Mouse (Mus musculus): ENCODE results near the gene Mapk1ip1l. TPM values are rescaled to one million over a fixed set of nuclear protein-coding genes. Genes with fewer than 3 reads are reported as not detected.

Gene Mapk1ip1l
- total and polyA plus RNA-seq, 2 experiments: 22.2 to 35.4 TPM

DNA sequence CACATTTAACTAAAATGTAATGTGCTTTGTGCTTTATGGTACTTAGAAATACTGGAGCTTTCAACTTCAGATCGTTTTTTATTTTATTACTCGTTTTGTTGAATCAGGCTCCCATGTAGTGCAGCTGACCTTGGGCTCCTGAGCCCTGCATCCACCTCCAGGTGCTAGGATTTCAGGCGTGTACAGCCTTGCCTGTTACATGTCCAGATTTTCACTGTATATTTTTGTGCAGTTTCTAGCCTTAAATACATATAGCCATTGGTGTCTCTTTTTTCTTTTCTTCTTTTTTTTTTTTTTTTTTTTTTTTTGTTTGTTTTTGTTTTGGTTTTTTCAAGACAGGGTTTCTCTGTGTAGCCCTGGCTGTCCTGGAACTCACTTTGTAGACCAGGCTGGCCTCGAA lies 16.5 kb upstream of the Mapk1ip1l start:
- TF ChIP-seq POLR2A (IDR thresholded peaks at IDR 0.05; ENCODE audit: extremely low read depth, insufficient read depth, low read length): no peak
- no peak for TF ChIP-seq CTCF (IDR thresholded peaks at IDR 0.05; ENCODE audit: low read depth, low read length)
- Histone ChIP-seq H3K4me1 (ENCODE audit: control insufficient read depth, insufficient read depth, low read length) (peaks cover 18% of the 10 kb centered on the region), H3K36me3 (ENCODE audit: control insufficient read depth, insufficient read depth, low read length) (no peaks in the 10 kb centered on the region), H3K4me3 (ENCODE audit: insufficient read depth, low read depth, low read length) (no peak overlapping the region), H3K27me3 (ENCODE audit: control insufficient read depth, insufficient read depth, low read length) (no peaks in the 10 kb centered on the region), H3K27ac (replicated peaks; ENCODE audit: insufficient read depth, low read depth, low read length) (no peak overlapping the region), H3K79me2 (ENCODE audit: control insufficient read depth, insufficient read depth, low read length) (peaks cover 13% of the 10 kb centered on the region; the same call in 1 of the 2 replicates), H3K9ac (ENCODE audit: low read depth, low read length) (no peak overlapping the region)
- no peak for DNase-seq (ENCODE audit: extremely low read depth, low read depth, low spot score)
- WGBS: 81% methylated on average over 4 of the region's 4 CpGs

DNA sequence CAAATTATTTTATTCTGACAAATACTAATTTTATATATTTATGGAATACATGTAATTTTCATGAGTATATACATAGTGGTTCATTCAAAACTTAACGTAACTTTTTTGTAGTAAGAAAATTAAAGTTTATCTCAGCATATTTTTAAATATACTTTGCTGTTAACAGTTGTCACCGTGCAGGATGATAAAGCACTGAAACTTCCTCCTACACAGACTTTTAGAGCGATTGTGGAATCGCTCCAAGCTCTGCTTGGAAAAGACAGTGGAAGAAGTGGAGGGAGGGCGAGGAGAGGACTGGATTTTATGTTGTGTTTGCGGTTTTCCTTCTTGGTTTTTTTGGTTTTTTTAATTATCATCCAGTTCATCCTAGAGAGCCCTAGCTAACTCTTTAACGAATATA lies 14.5 kb upstream of the Mapk1ip1l start:
- whole genome bisulfite sequencing: 69% methylated on average over 7 of the region's 7 CpGs

GRCm38 (mm10) chr14:47285271-47285670 lies 12.8 kb upstream of the Mapk1ip1l start:
- peak overlapping the region; percentile 35 for H3K27ac ChIP-seq (replicated peaks; ENCODE audit: insufficient read depth, low read depth, low read length)
- H3K27me3 ChIP-seq (ENCODE audit: control insufficient read depth, insufficient read depth, low read length): no peaks in the 10 kb centered on the region
- no peak overlapping the region for H3K9ac ChIP-seq (ENCODE audit: low read depth, low read length)

More for the DNA sequence above, 14.5 kb upstream of the Mapk1ip1l start:
- Histone ChIP-seq H3K4me3 (ENCODE audit: insufficient read depth, low read depth, low read length) (no peak overlapping the region), H3K9ac (ENCODE audit: low read depth, low read length) (no peak overlapping the region), H3K79me2 (ENCODE audit: control insufficient read depth, insufficient read depth, low read length) (peaks cover 13% of the 10 kb centered on the region; the same call in 1 of the 2 replicates), H3K36me3 (ENCODE audit: control insufficient read depth, insufficient read depth, low read length) (no peaks in the 10 kb centered on the region), H3K27me3 (ENCODE audit: control insufficient read depth, insufficient read depth, low read length) (no peaks in the 10 kb centered on the region), H3K4me1 (ENCODE audit: control insufficient read depth, insufficient read depth, low read length) (peaks cover 16% of the 10 kb centered on the region), H3K27ac (replicated peaks; ENCODE audit: insufficient read depth, low read depth, low read length) (no peak overlapping the region)
- TF ChIP-seq POLR2A (IDR thresholded peaks at IDR 0.05; ENCODE audit: extremely low read depth, insufficient read depth, low read length): no peak
- no peak for TF ChIP-seq CTCF (IDR thresholded peaks at IDR 0.05; ENCODE audit: low read depth, low read length)
- DNase-seq (ENCODE audit: extremely low read depth, low read depth, low spot score): no peak

GRCm38 (mm10) chr14:47286215-47286614 lies 11.9 kb upstream of the Mapk1ip1l start:
- 60% methylated on average over 1 of the region's 1 CpGs for WGBS
- TF ChIP-seq POLR2A (IDR thresholded peaks at IDR 0.05; ENCODE audit: extremely low read depth, insufficient read depth, low read length): no peak
- no peak for TF ChIP-seq CTCF (IDR thresholded peaks at IDR 0.05; ENCODE audit: low read depth, low read length)
- Histone ChIP-seq H3K4me1 (ENCODE audit: control insufficient read depth, insufficient read depth, low read length) (peaks cover 16% of the 10 kb centered on the region), H3K27me3 (ENCODE audit: control insufficient read depth, insufficient read depth, low read length) (no peaks in the 10 kb centered on the region), H3K27ac (replicated peaks; ENCODE audit: insufficient read depth, low read depth, low read length) (peak overlapping the region; percentile 73; the same call in 1 of the 2 replicates), H3K36me3 (ENCODE audit: control insufficient read depth, insufficient read depth, low read length) (peaks cover 12% of the 10 kb centered on the region; the same call in 1 of the 2 replicates), H3K4me3 (ENCODE audit: insufficient read depth, low read depth, low read length) (no peak overlapping the region), H3K9ac (ENCODE audit: low read depth, low read length) (no peak overlapping the region), H3K79me2 (ENCODE audit: control insufficient read depth, insufficient read depth, low read length) (peaks cover 6% of the 10 kb centered on the region; the same call in 1 of the 2 replicates)
- DNase-seq (ENCODE audit: extremely low read depth, low read depth, low spot score): no peak

More at GRCm38 (mm10) chr14:47285271-47285670, 12.8 kb upstream of the Mapk1ip1l start:
- Histone ChIP-seq H3K79me2 (ENCODE audit: control insufficient read depth, insufficient read depth, low read length) (peaks cover 6% of the 10 kb centered on the region; the same call in 1 of the 2 replicates), H3K36me3 (ENCODE audit: control insufficient read depth, insufficient read depth, low read length) (peaks cover 8% of the 10 kb centered on the region; the same call in 1 of the 2 replicates), H3K4me1 (ENCODE audit: control insufficient read depth, insufficient read depth, low read length) (peaks cover 16% of the 10 kb centered on the region), H3K4me3 (ENCODE audit: insufficient read depth, low read depth, low read length) (no peak overlapping the region)
- 94% methylated on average over 2 of the region's 2 CpGs for WGBS
- DNase-seq (ENCODE audit: extremely low read depth, low read depth, low spot score): peak; percentile 62
- TF ChIP-seq CTCF (IDR thresholded peaks at IDR 0.05; ENCODE audit: low read depth, low read length) (no peak), POLR2A (IDR thresholded peaks at IDR 0.05; ENCODE audit: extremely low read depth, insufficient read depth, low read length) (no peak)

GRCm38 (mm10) chr14:47287021-47287420 lies 11.0 kb upstream of the Mapk1ip1l start:
- peak; percentile 51 for DNase-seq (ENCODE audit: extremely low read depth, low read depth, low spot score)
- WGBS: 24% methylated on average over 4 of the region's 5 CpGs
- Histone ChIP-seq H3K79me2 (ENCODE audit: control insufficient read depth, insufficient read depth, low read length) (peaks cover 6% of the 10 kb centered on the region; the same call in 1 of the 2 replicates), H3K9ac (ENCODE audit: low read depth, low read length) (no peak overlapping the region), H3K36me3 (ENCODE audit: control insufficient read depth, insufficient read depth, low read length) (peaks cover 12% of the 10 kb centered on the region; the same call in 1 of the 2 replicates), H3K27ac (replicated peaks; ENCODE audit: insufficient read depth, low read depth, low read length) (no peak overlapping the region; the same call in 1 of the 2 replicates), H3K27me3 (ENCODE audit: control insufficient read depth, insufficient read depth, low read length) (no peaks in the 10 kb centered on the region), H3K4me1 (ENCODE audit: control insufficient read depth, insufficient read depth, low read length) (peaks cover 16% of the 10 kb centered on the region), H3K4me3 (ENCODE audit: insufficient read depth, low read depth, low read length) (no peak overlapping the region)
- TF ChIP-seq POLR2A (IDR thresholded peaks at IDR 0.05; ENCODE audit: extremely low read depth, insufficient read depth, low read length): no peak
- TF ChIP-seq CTCF (IDR thresholded peaks at IDR 0.05; ENCODE audit: low read depth, low read length): no peak

DNA sequence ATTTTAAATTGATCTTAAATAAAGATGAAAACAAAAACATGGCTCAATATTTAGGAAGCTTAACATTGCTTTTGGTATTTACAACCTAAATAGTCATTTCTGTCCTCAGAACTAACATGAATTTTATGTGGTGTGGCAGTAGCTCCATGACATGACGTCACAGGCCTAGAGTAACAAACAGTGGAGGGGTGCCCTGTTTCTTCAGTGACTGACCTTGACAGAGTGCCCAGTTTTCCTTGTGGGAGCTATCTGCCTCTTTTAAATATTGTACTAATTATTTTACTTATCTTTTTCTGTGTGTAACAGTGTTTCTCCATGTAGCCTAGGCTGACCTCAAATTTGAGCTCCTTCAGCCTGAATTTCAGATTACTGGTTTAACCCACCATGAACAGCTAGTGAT lies 6.3 kb upstream of the Mapk1ip1l start:
- DNase-seq (ENCODE audit: extremely low read depth, low read depth, low spot score): peak; percentile 70
- peaks cover 18% of the 10 kb centered on the region for H3K4me1 ChIP-seq (ENCODE audit: control insufficient read depth, insufficient read depth, low read length)
- no peaks in the 10 kb centered on the region; the same call in 1 of the 2 replicates for H3K79me2 ChIP-seq (ENCODE audit: control insufficient read depth, insufficient read depth, low read length)
- no peak overlapping the region for H3K9ac ChIP-seq (ENCODE audit: low read depth, low read length)
- TF ChIP-seq CTCF (IDR thresholded peaks at IDR 0.05; ENCODE audit: low read depth, low read length) (no peak), POLR2A (IDR thresholded peaks at IDR 0.05; ENCODE audit: extremely low read depth, insufficient read depth, low read length) (no peak)
- H3K36me3 ChIP-seq (ENCODE audit: control insufficient read depth, insufficient read depth, low read length): peaks cover 14% of the 10 kb centered on the region; the same call in 1 of the 2 replicates
- H3K27ac ChIP-seq (replicated peaks; ENCODE audit: insufficient read depth, low read depth, low read length): no peak overlapping the region
- H3K27me3 ChIP-seq (ENCODE audit: control insufficient read depth, insufficient read depth, low read length): no peaks in the 10 kb centered on the region
- H3K4me3 ChIP-seq (ENCODE audit: insufficient read depth, low read depth, low read length): no peak overlapping the region
- 8% methylated on average over 1 of the region's 1 CpGs for WGBS
